Mouse (Mus musculus): ENCODE measurements around the gene Mical2. TPM values are rescaled to one million over a fixed set of nuclear protein-coding genes. Genes with fewer than 3 reads are reported as not detected.

Mical2 gene
- polyA plus RNA-seq, 1 experiment from 2014 or later, result 1.2 TPM

DNA sequence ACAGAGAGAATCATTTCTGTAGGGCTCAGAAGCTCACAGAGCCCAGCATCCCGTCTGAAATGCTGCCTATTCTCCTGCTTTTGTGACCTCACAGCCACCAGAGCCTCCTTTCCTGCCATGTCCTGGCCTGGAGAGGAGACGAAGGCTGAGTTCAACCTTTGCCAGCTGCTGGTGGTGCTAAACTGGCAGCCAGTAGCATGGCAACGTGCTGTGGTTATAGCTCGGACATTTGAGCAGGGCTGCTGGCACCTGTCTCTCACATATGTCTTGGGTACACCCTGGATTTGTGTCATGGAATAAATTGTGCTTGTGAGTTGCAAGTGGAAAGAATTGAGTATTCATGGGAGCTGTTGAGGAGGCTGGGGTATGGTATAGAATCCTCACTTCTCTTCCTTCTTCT is 9.8 kb downstream of the Mical2 start:
- H3K4me2 ChIP-seq, result no peak overlapping the region
- ATAC-seq (ENCODE audit: low FRiP score), result no peak
- H3K36me3 ChIP-seq (ENCODE audit: control insufficient read depth, insufficient read depth, low read length), result no peaks in the 10 kb centered on the region
- H3K9ac ChIP-seq (ENCODE audit: low read length), result no peak overlapping the region
- no peak overlapping the region for H3K27ac ChIP-seq (ENCODE audit: low read depth, low read length)
- WGBS, result 75% methylated on average over 4 of the region's 4 CpGs
- no peak overlapping the region for H3K4me3 ChIP-seq (ENCODE audit: low read depth, low read length)
- H3K9me3 ChIP-seq (ENCODE audit: control insufficient read depth, low read length), result no peaks in the 10 kb centered on the region
- no peaks in the 10 kb centered on the region; the same call in 1 of the 2 replicates for H3K27me3 ChIP-seq (ENCODE audit: control insufficient read depth, insufficient read depth, low read length)
- no peak for DNase-seq (ENCODE audit: low spot score, missing footprints)
- peaks cover 8% of the 10 kb centered on the region for H3K4me1 ChIP-seq (ENCODE audit: control insufficient read depth, insufficient read depth, low read length)

DNA sequence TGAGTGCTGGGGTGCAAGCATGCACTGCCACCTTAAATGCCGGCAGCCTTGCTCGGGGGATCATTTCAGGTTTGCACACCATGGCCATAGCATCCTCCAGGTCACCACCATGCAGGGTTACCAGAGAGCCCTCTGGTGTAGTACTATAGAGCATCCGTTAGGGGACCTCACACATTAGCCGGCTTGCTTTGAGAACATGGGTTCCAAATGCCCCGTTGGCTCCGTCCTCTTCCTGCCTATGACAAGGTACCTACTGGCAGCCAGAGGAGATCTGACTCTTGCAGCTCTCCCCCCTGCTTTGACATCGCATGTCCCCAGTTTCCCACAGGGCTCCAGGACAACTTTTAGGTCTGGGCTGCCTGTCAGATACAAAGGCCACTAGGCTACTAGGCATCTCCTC is 11.6 kb downstream of the Mical2 start:
- Histone ChIP-seq H3K27ac (ENCODE audit: low read depth, low read length) (no peak overlapping the region), H3K4me1 (ENCODE audit: control insufficient read depth, insufficient read depth, low read length) (peaks cover 8% of the 10 kb centered on the region), H3K9ac (ENCODE audit: low read length) (no peak overlapping the region), H3K27me3 (ENCODE audit: control insufficient read depth, insufficient read depth, low read length) (no peaks in the 10 kb centered on the region; the same call in 1 of the 2 replicates), H3K4me3 (ENCODE audit: low read depth, low read length) (no peak overlapping the region), H3K9me3 (ENCODE audit: control insufficient read depth, low read length) (no peaks in the 10 kb centered on the region), H3K4me2 (no peak overlapping the region), H3K36me3 (ENCODE audit: control insufficient read depth, insufficient read depth, low read length) (no peaks in the 10 kb centered on the region)
- 86% methylated on average over 7 of the region's 7 CpGs for WGBS
- no peak for DNase-seq (ENCODE audit: low spot score, missing footprints)
- no peak for ATAC-seq (ENCODE audit: low FRiP score)

DNA sequence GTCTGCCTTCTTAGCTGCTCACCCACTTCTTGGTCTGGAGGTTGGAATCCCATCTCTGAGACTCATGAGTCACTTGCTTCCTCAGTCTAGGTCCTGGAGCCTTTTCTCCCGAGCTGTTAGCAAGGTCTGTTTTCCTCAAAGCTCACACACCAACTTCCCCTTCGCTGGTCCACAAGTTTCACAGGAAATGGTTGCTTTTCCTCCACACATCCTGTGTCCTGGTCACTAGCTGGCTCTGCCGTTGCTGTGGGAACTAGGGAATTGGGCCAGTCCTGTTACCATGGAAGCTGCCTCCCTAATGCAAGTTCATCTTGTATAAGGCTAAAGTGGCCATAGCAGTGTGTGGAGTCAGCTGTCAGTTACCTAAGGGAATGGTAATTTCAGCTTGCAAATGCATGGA is 12.2 kb downstream of the Mical2 start:
- H3K27me3 ChIP-seq (ENCODE audit: control insufficient read depth, insufficient read depth, low read length), result no peaks in the 10 kb centered on the region; the same call in 1 of the 2 replicates
- WGBS, result 61% methylated on average over 3 of the region's 3 CpGs
- no peak overlapping the region for H3K9ac ChIP-seq (ENCODE audit: low read length)
- no peaks in the 10 kb centered on the region for H3K9me3 ChIP-seq (ENCODE audit: control insufficient read depth, low read length)
- H3K27ac ChIP-seq (ENCODE audit: low read depth, low read length), result no peak overlapping the region
- no peaks in the 10 kb centered on the region for H3K36me3 ChIP-seq (ENCODE audit: control insufficient read depth, insufficient read depth, low read length)
- H3K4me1 ChIP-seq (ENCODE audit: control insufficient read depth, insufficient read depth, low read length), result peaks cover 8% of the 10 kb centered on the region
- H3K4me2 ChIP-seq, result no peak overlapping the region
- ATAC-seq (ENCODE audit: low FRiP score), result no peak
- no peak overlapping the region for H3K4me3 ChIP-seq (ENCODE audit: low read depth, low read length)
- DNase-seq (ENCODE audit: low spot score, missing footprints), result no peak

DNA sequence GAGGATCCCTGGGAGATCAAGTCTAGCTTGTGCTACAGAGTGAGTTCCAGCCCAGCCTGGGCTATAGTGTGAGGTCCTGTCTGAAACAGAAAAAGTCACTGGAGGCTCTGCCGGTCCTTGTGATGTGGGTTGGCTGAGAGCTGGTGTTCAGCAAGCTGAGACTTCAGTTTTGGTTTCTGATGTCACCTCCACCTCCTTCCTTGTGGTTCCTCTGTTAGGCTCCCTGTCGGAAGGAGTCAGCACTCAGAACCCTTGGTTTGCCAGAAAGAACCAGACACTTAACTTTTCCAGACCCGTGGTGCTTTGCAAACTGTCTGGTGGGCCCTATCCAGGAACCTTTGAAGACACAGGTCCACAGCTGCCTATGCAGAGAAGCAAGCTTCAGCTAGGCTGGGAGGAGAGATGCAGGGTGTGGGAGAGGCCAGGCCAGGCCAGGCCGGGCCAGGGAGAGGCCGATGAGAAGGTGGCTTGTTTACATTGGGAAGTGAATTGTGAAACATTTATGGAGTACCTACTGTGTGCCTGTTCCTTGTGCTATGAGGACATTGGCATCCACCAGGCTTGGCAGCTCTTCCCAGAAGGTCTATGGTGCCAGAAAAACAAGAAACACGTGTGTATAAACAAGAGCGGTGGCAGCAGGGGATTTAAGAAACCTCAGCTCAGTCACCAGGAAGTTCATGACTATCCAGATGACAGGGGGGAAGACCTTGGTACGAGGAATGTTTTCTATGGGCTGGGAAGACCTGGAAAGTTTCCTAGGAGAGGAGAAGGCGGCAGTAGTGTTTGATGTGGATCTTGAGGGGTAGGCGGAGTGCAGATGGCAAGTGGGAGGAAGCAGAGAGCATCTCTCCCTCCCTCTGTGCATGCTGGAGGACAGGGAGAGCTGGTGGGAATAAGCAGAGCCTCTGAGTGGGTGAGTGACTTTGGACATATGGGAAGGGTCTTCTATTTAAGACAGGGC is 13.4 kb downstream of the Mical2 start:
- Histone ChIP-seq H3K9me3 (ENCODE audit: control insufficient read depth, low read length) (no peaks in the 10 kb centered on the region), H3K36me3 (ENCODE audit: control insufficient read depth, insufficient read depth, low read length) (no peaks in the 10 kb centered on the region), H3K27ac (ENCODE audit: low read depth, low read length) (no peak overlapping the region), H3K4me2 (no peak overlapping the region), H3K27me3 (ENCODE audit: control insufficient read depth, insufficient read depth, low read length) (no peaks in the 10 kb centered on the region; the same call in 1 of the 2 replicates), H3K4me3 (ENCODE audit: low read depth, low read length) (no peak overlapping the region), H3K4me1 (ENCODE audit: control insufficient read depth, insufficient read depth, low read length) (no peaks in the 10 kb centered on the region), H3K9ac (ENCODE audit: low read length) (no peak overlapping the region)
- DNase-seq (ENCODE audit: low spot score, missing footprints) (no peak), ATAC-seq (ENCODE audit: low FRiP score) (no peak)
- 81% methylated on average over 10 of the region's 10 CpGs for WGBS

DNA sequence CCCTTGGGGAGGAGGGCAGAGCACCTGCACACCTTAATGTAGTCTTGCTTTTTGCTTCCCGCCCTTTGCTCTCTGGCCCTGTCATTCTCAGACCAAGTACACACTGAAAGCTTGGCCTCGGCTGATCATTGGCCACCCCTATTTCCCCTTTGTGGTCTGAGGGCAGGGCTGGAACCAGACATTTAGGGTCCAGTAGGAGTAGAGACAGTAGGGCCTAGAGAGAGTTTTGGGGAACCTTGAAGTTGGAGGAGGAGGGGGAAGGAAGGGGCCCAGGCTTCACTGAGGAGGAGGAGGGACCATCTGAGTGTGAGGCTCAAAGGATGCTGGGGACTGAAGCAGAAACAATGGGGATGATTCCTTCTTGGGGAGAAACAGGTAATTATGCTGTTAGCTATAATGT is 15.1 kb downstream of the Mical2 start:
- ATAC-seq (ENCODE audit: low FRiP score) (no peak), DNase-seq (ENCODE audit: low spot score, missing footprints) (no peak)
- no peaks in the 10 kb centered on the region for H3K9me3 ChIP-seq (ENCODE audit: control insufficient read depth, low read length)
- H3K36me3 ChIP-seq (ENCODE audit: control insufficient read depth, insufficient read depth, low read length), result no peaks in the 10 kb centered on the region
- H3K4me3 ChIP-seq (ENCODE audit: low read depth, low read length), result no peak overlapping the region
- no peaks in the 10 kb centered on the region; the same call in 1 of the 2 replicates for H3K27me3 ChIP-seq (ENCODE audit: control insufficient read depth, insufficient read depth, low read length)
- 0 out of 2 replicates have a peak, but pooled peaks cover 2% of the 10 kb centered on the region for H3K4me1 ChIP-seq (ENCODE audit: control insufficient read depth, insufficient read depth, low read length)
- H3K27ac ChIP-seq (ENCODE audit: low read depth, low read length), result no peak overlapping the region
- H3K4me2 ChIP-seq, result no peak overlapping the region
- H3K9ac ChIP-seq (ENCODE audit: low read length), result no peak overlapping the region
- WGBS, result 85% methylated on average over 2 of the region's 2 CpGs

DNA sequence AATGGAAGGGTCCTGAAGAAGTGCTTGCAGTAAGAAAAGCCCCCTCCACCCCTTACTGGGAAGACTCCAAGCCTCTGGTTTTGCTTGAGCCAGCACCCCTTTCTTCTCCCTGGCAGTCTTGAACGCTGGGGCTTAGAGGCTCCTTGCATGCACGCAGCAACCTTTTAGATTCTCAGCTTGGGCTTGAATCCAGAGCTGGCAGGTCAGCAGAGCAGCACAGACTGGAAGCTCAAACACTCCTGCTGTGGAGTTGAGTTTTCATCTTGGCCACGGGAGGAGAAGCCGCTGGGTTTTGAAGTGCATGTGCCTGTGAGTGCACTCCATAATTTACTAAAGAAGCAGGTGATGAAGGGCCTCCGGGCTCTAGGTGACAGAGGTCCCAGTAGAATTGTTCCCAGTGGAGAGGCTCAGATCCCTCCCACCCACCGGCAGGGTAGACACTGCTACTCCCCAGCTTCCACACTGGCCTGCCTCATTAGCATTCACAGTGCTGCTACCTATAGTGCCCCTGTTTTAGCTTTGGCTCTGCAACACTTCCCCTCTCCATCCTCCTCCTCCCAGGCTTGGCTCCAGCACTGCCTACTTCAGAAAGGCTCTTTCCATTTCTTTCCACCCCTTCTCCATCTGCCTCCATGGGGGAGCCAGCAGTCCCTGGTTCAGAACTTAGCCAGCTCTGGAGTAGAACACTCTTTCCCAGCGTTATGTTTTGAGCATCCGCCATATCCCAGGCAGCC is 15.7 kb downstream of the Mical2 start:
- Histone ChIP-seq H3K9ac (ENCODE audit: low read length) (no peak overlapping the region), H3K9me3 (ENCODE audit: control insufficient read depth, low read length) (no peaks in the 10 kb centered on the region), H3K4me3 (ENCODE audit: low read depth, low read length) (no peak overlapping the region), H3K27ac (ENCODE audit: low read depth, low read length) (no peak overlapping the region), H3K27me3 (ENCODE audit: control insufficient read depth, insufficient read depth, low read length) (no peaks in the 10 kb centered on the region), H3K4me2 (no peak overlapping the region), H3K4me1 (ENCODE audit: control insufficient read depth, insufficient read depth, low read length) (0 out of 2 replicates have a peak, but pooled peaks cover 2% of the 10 kb centered on the region), H3K36me3 (ENCODE audit: control insufficient read depth, insufficient read depth, low read length) (no peaks in the 10 kb centered on the region)
- 65% methylated on average over 8 of the region's 8 CpGs for WGBS
- ATAC-seq (ENCODE audit: low FRiP score), result no peak
- DNase-seq (ENCODE audit: low spot score, missing footprints), result no peak

DNA sequence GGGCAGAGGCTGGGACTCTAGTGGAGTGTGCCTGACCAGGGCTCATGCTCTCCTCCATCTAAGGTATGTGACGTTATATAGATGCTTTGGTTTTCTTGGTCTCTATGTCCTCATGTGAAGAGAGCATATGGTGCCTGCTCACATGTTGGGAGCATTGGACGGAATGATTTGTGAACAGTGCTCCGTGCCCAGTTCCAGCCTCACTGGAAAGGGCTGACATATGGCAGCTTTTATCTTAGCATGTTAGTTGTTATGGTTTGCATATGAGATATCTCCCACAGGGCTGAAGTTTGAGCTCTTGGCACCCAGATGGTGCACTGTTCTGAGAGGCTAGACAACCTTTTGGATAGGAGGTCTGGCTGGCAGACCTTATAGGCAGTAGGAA is 16.3 kb downstream of the Mical2 start:
- 92% methylated on average over 3 of the region's 3 CpGs for WGBS
- Histone ChIP-seq H3K4me3 (ENCODE audit: low read depth, low read length) (no peak overlapping the region), H3K9me3 (ENCODE audit: control insufficient read depth, low read length) (no peaks in the 10 kb centered on the region), H3K36me3 (ENCODE audit: control insufficient read depth, insufficient read depth, low read length) (no peaks in the 10 kb centered on the region), H3K27ac (ENCODE audit: low read depth, low read length) (no peak overlapping the region), H3K4me1 (ENCODE audit: control insufficient read depth, insufficient read depth, low read length) (0 out of 2 replicates have a peak, but pooled peaks cover 2% of the 10 kb centered on the region), H3K4me2 (no peak overlapping the region), H3K9ac (ENCODE audit: low read length) (no peak overlapping the region), H3K27me3 (ENCODE audit: control insufficient read depth, insufficient read depth, low read length) (no peaks in the 10 kb centered on the region)
- DNase-seq (ENCODE audit: low spot score, missing footprints) (no peak), ATAC-seq (ENCODE audit: low FRiP score) (no peak)

DNA sequence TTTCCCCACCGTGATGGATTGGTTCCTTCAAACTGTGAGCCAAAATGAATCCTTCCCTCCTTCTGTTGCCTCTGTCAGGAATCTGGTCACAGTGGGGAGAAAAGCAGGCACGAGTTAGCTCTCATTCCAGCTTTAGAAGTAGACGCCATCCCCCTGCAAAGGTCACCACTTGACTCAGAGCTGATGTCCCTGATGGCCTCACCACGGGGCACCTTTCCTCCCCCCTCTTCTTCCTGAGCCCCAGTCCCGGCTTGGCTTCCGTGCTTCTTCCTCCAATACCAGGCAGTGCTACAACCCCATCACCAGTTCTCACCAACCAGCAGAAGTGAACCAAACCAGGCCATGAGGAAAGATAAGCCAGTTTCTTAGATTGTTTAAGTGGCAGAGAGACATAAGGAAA is 16.9 kb downstream of the Mical2 start:
- no peak for ATAC-seq (ENCODE audit: low FRiP score)

DNA sequence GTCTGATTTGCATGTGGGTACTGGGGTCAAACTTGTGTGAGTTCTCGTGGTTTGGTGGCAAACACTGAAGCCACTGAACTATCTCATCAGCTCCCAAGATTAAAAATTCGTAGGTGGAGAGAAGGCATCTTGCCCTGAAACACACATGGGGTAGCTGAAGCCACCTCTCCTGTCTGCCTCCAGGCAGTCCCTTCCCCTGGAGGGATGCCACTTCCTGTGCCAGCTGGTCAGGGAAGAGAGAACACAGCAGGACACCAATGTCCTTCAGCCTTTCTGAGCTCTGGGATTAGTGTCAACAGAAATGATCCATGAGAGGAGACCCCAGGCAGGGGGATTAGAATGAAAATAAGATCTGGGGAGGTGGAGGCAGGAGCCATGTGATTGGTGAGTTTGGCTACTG is 18.4 kb downstream of the Mical2 start:
- H3K4me2 ChIP-seq, result no peak overlapping the region
- ATAC-seq (ENCODE audit: low FRiP score) (no peak), DNase-seq (ENCODE audit: low spot score, missing footprints) (no peak)
- no peaks in the 10 kb centered on the region for H3K27me3 ChIP-seq (ENCODE audit: control insufficient read depth, insufficient read depth, low read length)
- no peak overlapping the region for H3K27ac ChIP-seq (ENCODE audit: low read depth, low read length)
- no peak overlapping the region for H3K4me3 ChIP-seq (ENCODE audit: low read depth, low read length)
- H3K36me3 ChIP-seq (ENCODE audit: control insufficient read depth, insufficient read depth, low read length), result no peaks in the 10 kb centered on the region
- H3K4me1 ChIP-seq (ENCODE audit: control insufficient read depth, insufficient read depth, low read length), result 0 out of 2 replicates have a peak, but pooled peaks cover 2% of the 10 kb centered on the region
- no peaks in the 10 kb centered on the region for H3K9me3 ChIP-seq (ENCODE audit: control insufficient read depth, low read length)
- 73% methylated on average over 2 of the region's 2 CpGs for WGBS
- no peak overlapping the region for H3K9ac ChIP-seq (ENCODE audit: low read length)

More for the DNA sequence above, 16.9 kb downstream of the Mical2 start:
- Histone ChIP-seq H3K4me1 (ENCODE audit: control insufficient read depth, insufficient read depth, low read length) (0 out of 2 replicates have a peak, but pooled peaks cover 2% of the 10 kb centered on the region), H3K4me3 (ENCODE audit: low read depth, low read length) (no peak overlapping the region), H3K9me3 (ENCODE audit: control insufficient read depth, low read length) (no peaks in the 10 kb centered on the region), H3K9ac (ENCODE audit: low read length) (no peak overlapping the region), H3K4me2 (no peak overlapping the region), H3K36me3 (ENCODE audit: control insufficient read depth, insufficient read depth, low read length) (no peaks in the 10 kb centered on the region), H3K27me3 (ENCODE audit: control insufficient read depth, insufficient read depth, low read length) (no peaks in the 10 kb centered on the region), H3K27ac (ENCODE audit: low read depth, low read length) (no peak overlapping the region)
- no peak for DNase-seq (ENCODE audit: low spot score, missing footprints)
- WGBS, result 82% methylated on average over 6 of the region's 6 CpGs

Data from midbrain, embryonic 11.5 days (tissue).